Mouse (Mus musculus) induced T-regulatory cell, adult 2 months (primary cell): ENCODE data around the gene Prr14l.
A peak's percentile ranks its signal among the peaks of the same experiment; 100 is the strongest.
"Not testable (repeated sequence)": the region's sequence is repeated elsewhere in the genome, so short reads cannot be mapped to it uniquely, and the experiment has no call there.

Experiments
- DNase-seq: peaks from one replicate; pipeline ENCODE4 v3.0.0-alpha.2; 2012; ENCODE audit warnings: low read depth

The Prr14l gene

DNA sequence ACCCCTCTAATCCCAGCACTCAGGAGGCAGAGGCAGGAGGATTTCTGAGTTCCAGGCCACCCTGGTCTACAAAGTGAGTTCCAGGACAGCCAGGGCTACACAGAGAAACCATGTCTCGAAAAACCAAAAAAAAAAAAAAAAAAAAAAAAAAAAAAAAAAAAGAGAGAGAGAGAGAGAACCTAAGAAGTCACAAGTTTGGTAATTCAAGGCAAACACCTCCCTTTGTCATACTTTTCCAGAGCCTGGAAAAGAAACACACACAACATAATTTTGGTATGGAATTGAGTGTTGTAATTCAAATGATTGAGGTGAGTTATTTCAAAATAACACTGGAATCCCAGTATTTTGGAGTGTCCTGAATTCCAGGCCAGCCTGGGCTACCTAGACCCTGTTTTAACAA is 67.6 kb downstream of the Prr14l start:
- not testable (repeated sequence) for DNase-seq

DNA sequence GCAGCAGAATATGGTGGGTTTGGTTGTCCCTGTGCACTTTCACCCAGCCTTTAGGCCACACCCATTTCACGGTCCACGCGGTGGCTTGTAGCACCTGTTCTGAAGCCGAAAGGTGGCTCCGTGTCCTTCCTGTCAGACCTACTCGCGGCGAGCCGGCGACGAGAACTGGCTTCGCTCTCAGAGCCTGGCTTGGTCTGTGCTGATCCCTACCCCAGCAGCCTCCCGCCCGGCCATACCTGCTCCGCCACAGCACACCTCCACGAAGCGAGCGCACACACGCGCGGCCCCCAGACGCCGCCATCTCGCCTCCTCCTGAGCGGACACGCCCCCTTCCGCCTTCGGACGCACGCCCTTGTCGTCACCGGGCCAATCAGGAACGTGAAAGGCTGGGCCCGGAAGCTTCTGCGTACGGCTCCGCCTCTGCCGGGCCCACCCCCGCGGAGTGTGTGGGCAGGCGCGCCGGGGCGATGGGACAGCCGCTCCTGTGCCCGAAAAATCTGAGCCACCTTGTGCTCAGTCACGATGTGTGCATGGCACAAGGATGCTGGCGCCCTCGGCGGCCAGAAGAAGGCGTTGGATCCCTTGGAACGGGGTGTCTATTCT is 68.6 kb downstream of the Prr14l start, which contains the start of gene Pisd:
Gene Pisd, minus strand, starts transcription at position 334 of the 603 bp plus-strand sequence.
- DNase-seq, result peak; percentile 98

DNA sequence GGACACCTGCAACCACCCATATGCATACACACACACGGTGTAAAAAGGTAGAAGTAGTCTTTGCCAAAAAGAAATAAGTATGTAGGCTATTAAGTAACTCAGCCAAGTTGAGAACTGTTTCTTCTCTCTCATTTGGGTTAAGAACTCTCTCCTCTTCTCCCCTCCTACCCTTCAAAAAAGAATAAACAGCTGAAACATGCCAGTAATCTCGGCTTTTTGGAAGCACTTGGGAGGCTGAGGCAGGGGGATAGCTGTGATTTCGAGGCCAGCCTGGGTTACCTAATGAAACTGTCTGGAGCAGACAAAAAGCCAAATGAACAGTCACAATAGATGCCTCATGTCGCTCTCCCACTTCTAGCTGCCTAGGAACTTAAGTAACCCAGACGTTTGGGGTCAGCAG is 69.3 kb downstream of the Prr14l start:
- no peak for DNase-seq

DNA sequence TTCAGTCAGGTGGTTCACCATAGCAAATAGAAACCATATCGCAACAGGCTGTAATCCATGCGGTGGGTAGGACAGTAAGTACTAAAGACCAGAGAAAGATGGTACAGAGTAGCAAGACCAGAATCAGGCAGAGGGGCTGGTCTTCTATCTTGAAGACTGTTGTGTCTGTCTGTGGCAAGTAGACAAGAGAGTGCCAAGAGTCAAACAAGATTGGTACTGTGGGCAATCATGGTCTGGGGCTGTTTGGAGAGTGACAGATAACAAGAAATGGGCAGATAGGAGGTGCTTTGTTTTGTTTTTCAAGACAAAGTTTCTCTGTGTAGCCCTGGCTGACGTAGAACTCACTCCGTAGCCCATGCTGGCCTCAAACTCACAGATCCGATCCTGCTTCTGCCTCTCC is 72.5 kb downstream of the Prr14l start:
- no peak for DNase-seq

DNA sequence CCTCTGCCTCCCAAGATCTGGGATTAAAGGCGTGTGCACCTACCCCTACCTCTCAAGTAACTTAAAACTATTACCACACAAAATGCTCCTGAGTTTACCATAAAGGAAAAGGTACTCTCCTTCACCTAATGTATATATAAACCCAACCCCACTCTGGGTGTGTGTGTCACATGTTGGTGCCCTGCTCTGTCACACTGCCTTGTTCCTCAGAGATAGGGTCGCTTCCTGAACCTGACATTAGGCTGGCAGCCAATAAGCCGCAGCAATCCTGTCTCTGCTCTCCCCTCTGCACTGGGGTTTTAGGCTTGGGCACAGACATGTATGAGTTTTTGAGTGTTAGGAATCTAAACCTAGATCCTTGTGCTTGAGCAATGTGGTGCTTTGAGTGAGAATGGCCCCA is 75.9 kb downstream of the Prr14l start:
- no peak for DNase-seq

DNA sequence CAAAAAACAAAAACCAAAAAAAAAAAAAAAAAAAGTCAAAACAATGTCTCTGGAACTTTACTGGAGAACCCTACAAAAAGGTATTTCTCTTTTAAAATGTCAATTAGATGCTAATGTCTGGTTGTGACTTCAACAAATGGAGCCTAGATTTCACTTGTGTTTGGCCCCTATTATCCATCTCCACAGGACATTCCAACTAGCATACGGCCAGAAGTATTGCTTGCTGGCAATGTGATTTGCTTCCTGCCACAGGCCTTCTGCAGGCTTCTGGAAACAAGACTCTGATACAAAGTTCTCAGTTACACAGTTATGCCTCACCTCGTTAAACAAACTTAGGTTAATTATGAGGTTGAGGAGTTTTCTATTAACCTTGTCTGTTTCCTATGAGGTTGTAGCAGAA is 81.7 kb downstream of the Prr14l start:
- no peak for DNase-seq

DNA sequence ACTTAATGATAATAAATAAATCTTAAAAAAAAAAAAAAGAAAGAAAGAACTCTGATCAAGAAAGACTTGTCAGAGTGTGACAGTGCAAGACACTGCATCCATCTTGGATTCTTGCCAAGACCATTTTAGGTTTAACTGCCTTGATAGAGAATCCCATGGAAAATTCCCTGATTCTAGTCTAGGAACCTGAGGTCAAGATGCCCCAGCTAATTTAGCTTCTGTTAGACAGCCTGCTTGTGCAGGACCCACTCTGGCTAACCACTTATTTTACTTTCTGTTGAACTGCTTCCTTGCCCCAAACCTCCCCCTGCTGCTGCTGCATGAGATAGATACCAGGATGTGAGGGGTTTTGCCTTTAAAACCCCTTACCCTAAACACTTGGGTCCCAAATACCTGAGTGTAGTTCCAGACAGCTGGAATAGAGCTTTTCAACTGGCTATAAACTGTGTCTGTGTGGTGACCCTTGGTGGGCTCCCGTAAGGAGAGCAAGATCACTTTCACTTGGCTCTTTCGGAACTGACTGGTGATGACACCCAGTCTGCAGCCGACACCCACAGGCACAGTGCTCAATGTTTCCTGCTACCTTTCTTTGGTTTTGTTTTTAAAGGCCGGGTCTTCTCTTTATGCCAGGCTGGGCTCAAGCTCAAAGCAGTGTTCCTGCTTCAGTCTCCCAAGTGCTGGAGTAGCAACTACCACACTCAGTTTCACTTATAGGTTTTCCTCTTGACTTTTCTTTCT is 86.3 kb downstream of the Prr14l start:
- peak; percentile 74 for DNase-seq

DNA sequence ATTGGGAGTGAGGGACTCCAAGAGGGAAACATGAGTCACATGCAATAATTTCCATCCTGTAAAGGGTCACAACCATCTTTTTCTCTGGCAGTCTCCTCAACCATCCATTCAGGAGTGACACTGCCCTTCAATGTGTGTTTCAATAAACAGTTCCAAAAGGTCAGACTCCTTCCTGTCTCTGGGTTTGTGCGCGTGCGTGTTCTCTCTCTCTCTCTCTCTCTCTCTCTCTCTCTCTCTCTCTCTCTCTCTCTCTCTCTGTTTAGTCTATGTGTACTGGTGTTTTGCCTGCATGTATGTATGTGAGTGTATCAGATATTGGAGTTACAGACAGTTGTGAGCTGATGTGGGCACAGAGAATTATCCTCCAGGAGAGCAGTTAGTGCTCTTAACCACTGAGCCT is 87.1 kb downstream of the Prr14l start:
- peak; percentile 61 for DNase-seq

DNA sequence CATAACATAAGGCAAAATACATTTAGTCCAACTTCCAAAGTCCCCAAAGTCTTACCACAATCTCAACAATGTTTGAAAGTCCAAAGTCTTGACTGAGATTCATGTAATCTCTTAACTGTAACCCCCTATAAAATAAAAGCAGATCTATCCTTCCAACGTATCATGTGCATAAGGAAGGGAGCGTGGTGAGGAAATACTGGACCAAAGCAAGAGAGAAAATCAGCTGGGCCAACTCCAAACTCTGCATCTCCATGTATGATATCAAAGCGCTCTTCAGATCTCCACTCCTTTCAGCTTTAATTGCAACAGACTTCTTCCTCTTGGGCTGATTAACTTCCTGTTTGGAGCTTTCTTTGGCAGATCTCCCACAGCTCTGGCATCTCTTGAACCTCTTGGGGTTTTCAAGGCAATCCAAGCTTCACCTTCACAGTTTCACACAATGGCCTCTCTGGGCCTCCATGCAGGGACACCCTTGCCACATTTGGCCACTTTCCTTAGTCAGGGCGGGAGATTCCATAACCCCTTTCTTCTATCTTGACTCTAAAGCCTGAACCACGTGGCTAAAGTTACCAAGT is 92.4 kb downstream of the Prr14l start:
- no peak for DNase-seq

DNA sequence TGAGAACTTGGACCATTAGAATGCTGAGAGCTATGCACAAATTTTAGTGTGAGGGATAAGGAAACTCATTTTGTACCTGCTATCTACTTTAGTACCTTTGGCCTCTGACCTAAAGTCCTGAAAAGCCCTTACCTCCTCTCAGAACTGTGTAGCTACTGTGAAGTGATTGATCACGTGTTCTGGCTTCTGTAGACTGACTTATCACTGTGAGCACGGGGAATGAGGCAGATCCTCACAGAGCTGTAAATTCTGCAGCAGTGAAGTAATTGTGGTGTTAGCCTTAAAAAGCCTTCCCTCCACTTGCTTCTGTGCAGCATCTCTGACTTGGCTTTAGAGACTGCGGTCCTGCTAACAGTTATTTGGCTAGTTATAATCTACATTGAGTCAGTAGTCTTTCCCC is 93.3 kb downstream of the Prr14l start:
- DNase-seq, result no peak

DNA sequence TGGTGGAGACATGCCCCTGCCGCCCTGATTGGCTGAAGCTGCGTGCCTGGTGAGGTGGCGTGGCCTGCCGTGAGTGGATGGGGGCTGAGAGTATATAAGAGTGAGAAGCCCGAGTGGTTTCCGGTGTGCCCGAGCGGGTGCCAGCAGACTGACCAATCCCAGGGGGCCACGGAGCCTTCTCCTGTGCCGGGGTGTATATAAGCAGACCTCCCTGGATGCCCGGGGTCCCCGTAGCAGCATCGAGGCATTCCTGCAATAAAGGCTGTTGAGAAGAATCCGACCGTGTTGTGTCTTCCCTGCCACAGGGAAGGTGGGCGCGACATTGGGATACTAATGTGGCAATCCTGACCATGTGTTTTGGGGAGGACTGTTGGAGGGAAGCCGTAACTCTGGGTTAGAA is 93.7 kb downstream of the Prr14l start:
- DNase-seq, result not testable (repeated sequence)

DNA sequence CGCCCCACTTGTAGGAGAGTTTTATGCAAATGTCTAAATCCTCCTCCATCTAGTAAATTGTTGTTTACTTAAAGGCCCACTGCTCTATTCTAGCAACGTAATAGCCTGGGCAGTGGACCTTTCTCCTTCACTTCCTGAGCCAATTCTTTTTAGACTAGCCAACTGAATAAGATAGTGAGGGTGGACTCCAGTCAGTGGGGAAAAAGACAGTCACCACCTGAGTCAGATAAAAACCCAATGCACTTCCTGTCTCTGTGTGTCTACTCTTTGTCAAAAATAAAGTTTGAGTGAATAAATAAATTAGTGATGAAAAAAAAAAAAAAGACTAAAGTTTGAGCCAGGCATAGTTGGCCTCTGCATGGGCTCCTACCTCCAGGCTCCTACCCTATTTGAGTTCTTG is 94.4 kb downstream of the Prr14l start:
- DNase-seq, result peak; percentile 41

DNA sequence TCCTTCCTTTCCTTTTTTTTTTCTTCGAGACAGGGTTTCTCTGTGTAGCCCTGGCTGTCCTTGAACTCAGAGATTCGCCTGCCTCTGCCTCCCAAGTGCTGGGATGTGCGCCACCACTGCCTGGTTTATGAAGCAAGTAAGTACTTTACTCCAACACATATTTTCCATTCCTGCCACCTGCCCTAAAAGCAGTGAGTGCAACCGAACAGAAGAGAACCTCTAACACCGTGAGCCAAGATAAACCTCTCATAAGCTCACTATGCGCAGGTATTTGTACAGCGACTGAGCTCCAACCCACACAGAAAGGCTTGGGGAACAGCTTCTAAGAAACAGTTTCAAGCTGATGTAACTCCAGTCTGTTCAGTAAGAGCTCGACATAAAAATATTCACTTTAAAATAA is 97.9 kb downstream of the Prr14l start:
- no peak for DNase-seq

DNA sequence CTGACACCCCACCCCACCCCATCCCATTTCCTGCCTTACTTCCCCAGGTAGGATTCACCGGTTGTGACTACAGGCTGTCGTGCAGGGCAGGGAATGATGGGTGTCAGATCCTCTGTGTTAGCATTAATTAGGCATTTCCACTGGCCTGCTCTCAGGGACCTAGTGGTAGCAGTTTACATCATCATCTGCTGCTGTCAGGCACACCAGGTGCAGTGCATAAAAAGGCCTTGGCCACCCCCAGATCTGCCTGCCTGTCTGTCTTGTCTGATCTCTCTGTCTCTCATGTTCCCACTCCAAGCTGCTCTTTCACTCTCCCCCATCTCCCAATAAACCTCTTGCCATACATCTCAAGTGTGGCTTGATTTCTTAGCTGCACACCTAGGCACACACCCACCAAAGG is 102.3 kb downstream of the Prr14l start:
- DNase-seq, result no peak

DNA sequence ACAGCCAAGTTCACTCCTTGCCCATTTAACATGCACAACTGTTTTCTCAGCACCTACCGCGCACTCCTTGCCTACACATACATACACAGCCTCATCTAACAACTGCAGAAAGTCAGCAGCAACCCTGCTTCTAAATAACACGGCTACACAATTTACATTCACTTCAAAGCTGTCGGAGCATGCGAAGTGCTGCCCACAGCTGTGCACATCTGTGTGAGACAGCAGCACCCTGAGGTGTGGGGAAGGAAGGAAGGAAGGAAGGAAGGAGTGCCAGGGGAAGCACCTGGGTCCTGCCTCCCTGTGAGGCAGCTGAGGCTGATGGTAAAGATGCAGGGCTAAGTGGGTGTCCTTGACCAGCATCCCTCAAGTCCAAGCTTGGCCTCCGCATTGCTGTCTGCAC is 105.1 kb downstream of the Prr14l start:
- DNase-seq, result no peak

DNA sequence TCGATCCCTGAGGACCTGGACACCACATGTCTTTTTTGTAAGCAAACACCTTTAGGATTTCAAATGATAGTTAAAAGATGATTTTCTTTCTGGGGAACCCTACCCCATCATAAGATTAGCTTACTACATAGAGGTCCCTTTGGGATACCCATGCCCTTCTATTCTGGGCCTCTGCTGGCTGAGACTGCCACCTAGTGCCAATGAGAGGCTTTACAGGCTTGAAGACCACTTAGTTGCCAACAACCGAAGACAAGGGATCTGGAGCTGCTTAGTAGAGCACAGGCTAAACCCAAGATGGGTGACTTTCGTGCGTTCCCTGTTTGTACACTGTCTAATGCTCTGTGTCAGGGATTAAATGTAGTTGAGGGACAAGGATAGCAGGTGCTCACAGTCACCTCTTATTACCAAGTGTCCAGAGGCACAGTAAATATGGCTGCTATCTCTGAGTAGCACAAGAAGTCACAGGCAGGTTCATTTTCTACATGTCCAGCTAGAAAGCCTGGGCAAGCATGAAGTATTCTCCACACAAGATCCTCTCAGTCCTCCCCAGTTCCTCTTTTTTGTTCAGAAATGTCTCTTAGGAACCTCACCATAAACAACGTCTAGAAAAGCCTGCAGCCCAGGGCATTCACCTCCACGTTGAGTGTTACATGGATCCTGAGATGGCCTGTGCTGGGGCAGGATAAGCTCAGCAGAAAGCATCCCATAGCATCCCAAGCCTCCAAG is 106.2 kb downstream of the Prr14l start:
- DNase-seq, result peak; percentile 65

DNA sequence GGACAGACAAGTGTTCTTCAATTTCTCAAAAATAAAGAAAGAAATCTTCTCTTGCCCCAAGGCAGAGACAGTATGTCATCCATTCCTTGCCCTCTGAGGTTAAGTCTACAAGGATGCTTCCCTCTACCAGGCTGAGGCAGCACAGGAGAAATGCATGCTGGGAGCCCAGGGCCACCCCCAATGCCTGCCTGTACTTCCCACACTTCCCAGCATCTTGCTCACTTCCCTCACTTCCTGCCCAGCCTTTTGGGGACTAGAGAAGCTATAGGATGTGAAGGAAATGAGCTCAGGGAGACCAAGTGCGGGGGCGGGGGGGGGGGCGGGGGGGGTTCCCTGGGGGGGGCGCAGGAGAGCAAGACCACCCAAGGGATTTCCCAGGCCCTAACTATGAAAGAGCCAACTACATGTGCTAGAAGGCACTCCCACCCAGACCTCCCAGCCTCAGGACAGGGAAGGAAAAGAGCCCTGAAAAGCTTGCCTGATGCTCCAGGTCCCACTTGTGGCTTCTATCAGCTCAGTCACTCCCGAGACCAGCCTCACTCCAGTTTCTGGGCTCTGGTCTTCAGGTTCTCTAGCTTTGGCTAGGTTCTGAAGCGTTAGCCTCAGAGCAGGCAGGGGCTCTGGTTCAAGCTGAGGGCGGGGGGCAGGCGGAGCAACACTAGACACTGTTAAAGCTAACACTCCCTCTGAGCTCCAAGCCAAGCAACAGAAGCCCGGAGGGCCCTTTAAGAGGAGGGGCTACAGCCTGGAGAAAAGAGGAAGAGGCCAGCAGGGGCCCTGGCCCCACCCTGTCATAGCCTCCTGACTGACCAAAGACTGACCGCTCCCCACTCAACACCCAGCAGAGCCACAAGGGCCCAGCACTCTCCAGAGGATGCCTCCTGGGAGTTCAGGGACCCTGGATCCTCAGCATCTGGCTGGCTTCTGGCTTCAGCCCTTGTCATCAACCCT is 108.1 kb downstream of the Prr14l start:
- no peak for DNase-seq

DNA sequence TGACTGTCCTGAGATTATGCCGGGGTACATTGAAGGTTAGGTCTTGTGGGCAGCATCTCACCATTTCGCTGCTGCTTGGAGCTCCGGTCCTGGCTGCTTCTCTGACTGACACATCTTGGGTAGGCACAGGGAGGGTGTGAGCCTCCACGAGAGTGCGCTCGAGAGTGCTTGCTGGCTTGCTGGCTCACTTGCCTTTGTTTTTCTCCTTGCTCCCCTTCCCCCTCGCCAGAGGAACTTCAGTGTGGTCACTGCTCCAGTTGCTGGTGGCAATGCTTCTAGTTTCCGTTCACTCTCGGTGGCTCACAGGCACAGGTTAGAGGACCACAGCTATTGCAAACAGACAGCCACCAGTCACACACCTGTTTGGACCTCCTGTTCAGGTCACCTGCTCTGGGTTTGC is 111.9 kb downstream of the Prr14l start:
- DNase-seq, result no peak

DNA sequence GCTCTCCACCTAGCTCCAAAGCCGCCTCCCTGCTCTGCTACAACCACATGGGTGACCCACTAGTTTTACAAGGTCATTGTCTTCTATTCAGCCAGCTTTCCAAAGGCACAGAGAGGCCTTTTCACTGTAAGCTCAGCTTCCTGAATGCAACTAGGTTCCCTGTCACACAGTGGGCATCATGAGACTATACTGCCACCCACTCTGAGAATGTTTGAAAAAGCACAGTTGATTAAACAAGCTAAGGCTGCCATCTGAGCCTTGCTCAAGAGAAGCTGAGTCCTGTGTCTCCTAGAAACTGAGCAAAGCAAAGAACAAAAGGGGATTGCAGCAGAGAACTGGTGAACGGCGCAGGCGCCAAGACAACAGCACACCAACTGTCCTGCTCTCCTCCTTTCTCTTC is 112.7 kb downstream of the Prr14l start:
- not testable (repeated sequence) for DNase-seq

DNA sequence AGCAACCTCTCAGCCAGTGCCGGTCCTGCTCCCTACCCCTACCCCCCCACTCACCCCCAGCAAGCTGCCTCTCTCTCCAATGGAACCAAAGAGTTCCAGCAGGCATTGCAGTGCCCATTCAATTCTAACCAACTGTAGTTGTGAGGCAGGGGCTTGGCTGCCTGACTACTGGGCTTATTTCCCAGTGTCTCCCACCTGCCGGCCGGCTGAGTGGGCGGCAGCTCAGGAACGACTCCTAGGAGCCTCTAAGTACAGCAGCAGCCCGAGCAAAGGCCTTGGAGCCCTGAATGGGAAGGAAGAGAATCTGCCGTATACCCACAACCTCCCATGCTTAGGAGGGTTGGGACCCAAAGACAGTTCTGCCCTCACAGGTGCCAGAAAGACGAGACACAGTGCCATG is 113.2 kb downstream of the Prr14l start:
- not testable (repeated sequence) for DNase-seq

DNA sequence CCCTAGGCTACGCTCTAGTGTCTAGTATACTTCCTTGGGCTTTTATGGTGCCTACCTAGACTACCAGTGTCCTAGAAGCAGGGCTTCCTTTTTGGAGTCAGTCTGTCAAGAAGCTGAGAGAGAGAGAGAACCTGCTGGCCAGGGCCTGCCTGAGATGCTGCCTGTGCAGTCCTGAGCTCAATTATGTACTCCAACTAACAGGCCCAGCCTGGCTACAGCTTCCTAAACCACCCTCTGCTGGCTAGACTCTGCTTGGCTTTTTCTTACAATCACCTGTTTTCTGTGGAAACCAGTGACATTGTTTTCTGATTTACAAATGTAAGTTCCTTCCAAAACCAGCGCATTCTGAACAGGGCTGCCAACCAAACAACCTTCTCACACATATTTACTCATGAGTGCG is 113.9 kb downstream of the Prr14l start:
- no peak for DNase-seq
